Mouse (Mus musculus) heart, adult 18-20 months (tissue): Measurements from ENCODE around the gene Eef2k. TPM values are rescaled to one million over a fixed set of nuclear protein-coding genes. Genes with fewer than 3 reads are reported as not detected.

Experiments
- DNase-seq, 2 experiments: peaks; one replicate each; pipeline ENCODE4 v3.0.0; 2021 to 2022; ENCODE audit warnings: mixed read lengths in 1 of 2
- total RNA-seq, 2 experiments: library from RNA; stranded (reverse); gene quantifications; 2 replicates each; pipeline ENCODE4 v1.2.3; 2021

Eef2k gene
- total RNA-seq, 2 experiments from 2014 or later = 23.0 to 23.5 TPM

DNA sequence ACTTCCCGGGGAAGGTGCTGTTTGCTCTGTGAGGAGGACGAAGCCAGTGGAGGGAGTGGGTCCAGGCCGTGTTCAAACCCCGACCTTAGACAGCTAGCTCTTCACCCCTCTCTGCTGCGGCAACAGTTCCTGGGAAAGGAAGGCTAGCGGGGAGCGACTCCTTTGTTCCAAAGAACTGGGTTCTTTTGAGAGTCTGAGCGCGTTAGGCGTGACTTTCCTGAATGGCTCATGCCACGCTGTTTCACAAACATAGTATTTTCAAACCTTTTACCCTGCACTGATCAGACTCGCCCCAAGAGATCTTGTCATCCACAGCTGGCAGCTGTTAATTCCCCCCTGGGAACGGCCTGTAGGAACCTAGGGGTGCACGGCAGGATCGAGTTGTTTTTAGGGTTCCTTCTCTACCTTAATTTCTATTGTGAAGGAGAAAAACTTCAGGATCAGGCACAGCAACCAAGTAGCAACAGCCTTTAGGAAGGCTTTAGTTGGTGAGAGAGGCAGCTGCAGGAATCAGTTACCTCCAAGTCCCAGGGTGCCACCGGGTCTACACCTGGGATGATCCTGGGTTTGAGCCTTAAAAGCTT lies 1.3 kb downstream of the Eef2k start:
- DNase-seq = no peak

DNA sequence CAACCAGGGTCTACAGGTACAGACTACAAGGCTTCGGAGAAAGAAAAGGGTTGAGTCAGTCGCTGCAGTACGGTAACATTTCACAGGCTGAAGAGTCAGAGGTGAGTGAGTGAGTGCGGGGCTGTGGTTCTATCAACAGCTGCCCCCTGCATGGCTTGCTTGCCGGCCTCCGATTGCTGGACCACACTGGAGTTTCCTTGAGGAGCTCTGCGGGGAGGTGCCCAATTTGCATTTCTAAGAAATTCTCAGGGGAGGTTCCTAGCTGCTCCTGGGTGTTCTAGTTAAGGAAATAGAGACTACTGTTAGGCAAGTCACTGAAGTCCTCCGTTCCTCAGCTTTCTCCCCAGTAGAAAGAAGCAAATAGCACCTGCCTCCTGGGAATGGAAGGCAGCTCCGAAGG lies 2.1 kb downstream of the Eef2k start:
- DNase-seq = no peak

DNA sequence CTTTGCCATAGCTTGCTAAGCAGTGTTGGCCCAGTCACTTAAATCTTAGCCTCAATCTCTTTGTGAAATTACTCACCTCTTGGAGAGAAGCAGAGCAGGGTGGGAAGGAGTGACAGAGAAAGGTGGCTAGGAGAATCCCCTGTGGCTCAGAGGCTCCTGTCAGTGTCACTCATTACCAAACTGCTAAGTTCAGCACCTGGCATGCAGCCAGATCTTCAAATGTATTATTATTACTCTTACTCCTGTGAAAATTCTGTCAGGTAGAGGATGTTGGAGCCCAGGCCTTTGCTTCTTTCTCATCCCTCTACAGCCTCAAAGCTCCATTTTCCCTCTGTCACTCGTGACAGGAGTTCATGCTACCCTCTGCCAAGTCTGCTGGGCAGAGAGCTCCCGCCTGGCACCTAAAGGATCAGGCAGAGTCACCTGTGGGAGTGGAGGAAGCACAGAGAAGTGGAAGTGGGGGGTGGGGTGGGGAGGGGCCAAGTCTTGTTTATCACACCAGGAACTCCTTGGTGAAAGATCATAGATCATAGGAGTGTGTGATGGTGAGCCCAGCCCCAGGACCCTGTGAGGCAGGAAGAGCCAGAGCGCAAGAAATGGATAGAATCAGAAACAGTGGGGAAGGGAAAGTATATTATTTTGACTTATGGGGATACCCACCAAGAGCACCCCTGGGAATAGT lies 6.3 kb downstream of the Eef2k start:
- no peak for DNase-seq

DNA sequence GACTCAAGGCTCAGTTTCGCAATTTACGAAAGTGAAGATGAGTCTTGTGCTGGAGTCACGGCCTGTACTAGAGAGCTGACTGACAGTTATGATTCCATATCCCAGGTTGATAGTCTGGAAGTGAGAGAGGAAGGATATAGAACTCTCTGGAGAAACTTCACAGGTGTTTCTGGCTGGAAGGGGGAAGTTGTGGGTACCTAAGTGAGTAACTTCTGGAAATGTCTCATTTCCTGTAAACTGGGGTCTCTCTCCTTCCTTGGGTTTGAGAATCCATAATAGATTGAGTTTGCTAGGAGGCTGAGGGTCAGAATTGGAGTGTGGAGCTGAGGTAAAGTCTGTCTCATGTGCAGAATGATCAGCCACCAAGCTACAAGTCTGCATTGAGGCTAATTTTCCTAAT lies 7.5 kb downstream of the Eef2k start:
- DNase-seq = no peak

DNA sequence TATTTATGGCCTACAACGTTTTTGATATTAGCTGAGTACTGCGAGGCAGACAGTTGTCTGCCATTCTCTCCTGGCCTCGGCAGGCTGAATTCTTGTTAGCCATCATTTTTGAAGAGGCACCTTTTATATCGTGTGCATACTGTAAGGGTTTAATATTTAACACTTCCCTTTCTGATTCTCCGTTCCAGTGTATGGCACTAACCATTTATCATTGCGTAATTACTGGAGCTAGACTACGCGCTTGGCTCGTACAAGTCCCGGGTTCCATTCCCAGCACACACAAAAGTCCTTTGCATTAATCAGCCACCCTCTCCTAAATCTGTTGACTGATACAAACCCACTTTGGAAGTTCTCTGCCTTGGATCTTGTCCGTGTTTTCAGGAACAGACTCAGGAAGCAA lies 17.2 kb downstream of the Eef2k start:
- no peak for DNase-seq

DNA sequence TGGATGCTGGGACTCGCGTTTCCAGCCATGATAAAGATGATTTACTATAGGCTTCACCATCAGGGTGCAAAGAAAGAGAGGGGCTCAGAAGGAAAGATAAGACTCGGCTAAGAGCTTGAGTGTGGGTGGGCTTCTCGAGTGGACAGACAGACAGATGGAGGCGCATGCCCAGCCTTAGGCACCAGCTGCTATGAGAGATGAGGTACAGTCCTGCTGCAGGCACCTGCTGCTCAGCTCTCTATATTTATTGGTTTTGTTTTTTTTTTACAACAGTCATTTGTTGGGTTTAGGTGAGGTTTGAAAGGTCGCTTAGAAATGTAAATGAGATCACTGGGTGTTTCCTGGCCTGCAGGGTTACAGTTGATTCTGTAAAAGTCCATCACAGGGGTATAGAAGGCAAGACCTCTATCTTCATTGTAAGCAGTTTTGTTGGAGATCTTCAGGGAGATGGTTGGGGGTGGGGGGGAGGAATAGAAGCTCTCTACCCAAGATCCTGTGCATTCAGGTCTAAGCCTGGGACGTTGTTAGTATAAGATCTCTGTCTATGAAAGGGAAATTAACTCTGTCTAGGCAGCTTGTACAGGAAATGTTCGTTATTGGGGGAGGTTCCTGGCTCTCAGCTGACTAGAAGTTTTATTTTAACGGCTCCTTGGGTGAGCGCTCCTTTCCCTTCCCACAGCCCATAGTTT lies 18.3 kb downstream of the Eef2k start:
- no peak for DNase-seq

DNA sequence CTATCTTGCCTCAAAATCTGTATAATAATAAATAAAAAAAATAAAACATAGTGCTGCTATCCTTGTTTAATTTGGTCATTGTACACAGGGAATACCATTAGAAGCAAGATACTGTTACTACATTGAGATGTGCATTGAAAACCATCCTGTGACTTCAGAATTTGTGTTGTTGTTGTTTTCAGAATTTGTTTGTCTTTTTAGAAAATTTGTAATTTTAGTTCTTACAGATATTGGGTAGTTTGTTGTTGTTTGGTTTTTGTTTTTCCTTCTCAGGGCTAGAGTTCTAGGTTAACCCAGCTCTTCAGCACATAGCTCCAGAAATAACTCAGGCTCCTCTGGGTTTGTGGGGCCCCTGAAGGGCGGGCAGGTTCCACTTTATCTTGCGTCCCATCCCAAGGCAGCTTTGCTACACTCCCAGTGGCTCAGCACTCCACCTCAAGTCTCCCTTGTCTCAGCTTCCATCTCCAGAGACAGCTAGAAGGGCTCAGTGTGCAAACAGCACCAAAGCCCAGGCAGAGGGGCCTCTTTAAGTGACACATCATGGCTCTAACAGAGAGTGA lies 18.9 kb downstream of the Eef2k start:
- no peak for DNase-seq

DNA sequence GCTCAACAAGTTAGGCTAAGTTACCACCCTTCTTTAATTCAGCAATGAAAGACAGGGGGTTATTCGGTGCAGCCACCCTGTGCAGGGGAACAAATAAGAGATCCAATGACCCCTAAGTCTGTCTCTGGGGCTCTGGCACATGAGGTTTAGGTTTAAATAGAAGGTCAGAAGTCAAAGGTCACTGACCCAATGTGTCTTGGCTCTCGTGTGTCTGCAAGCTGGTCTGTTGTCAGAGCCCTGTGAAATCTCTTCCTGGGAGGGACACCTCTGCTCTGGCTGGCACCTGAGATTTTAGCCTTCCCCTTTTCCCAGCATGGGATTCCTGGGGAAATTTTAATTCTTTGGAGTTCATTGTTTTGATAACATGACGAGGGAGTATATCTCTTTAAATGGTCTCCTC lies 19.6 kb downstream of the Eef2k start:
- no peak for DNase-seq

DNA sequence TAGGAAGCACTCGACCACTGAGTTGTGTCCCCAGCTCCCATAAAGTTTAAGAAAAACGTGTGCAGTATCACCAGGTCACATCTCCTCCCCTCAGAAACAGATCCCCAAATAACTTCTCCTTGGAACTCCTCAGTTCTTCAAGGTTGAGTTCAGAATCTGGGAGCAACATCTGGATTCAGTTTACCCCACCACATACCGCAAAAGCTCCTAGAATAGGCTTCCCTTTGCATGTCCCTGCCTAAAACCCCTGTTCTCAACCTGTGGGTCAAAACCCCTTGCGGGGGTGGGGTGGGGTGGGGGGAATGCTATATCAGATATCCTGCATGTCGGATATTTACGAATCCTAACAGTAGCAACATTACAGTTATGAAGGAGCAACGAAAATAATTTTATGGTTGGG lies 20.0 kb downstream of the Eef2k start:
- no peak for DNase-seq

DNA sequence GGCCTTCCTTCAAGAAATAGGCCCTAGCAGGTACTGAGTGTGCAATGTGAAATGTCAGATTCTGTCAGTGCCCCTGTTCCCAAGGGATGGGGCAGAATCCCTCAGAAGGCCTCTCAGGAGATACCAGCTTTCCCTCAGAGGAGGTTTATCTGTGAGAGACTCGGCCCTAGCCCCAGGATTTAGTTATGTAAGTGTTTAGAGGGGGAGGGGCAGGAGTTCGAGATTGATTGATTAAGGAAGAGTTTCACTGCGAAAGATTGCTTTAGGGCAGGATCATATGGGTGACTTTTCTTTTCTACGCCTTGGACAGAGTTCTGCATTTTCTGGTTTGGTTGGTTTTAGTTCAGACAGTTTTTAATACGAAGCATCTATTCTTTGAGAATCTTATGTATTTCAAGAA lies 20.8 kb downstream of the Eef2k start:
- no peak for DNase-seq

DNA sequence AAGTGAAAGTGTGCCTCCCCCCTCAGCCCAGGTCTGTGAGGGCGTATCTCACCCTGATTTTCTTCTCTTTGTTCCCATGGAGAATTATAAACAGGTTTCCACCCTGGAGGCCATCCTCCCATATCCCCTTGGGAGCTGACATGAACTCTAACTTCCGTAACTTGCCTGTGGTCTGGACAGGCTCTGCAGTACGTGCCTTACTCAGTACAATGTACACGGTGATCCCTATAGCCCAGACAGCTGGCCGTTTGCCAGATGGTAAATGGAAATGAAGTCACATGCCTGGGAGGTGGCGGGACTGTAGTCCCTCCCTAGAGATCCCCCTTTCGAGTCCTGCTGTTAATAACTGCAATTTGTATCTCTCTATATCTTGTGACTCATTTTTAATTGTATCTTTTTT lies 22.5 kb downstream of the Eef2k start:
- DNase-seq = peak; percentile 66 to 74

DNA sequence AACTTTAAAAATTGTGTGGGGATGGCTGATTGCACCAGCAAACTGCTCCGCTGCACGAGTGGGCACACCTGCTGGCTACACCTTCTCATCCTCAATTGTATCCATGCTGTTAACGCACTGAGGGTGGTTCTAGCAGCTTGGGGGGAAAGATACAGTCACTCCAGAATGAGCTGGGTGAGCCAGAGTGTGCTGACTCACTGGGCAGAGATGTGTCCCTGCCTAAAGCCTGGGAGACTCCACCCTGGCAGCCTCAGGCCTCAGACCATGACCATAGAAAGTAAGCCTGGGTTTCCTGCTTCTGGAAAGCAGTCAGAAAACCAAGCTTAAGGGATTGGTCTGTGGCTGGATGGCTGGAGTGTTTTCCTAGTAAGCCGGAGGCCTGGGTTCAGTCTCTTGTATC lies 23.2 kb downstream of the Eef2k start:
- peak; percentile 53 to 73 for DNase-seq

DNA sequence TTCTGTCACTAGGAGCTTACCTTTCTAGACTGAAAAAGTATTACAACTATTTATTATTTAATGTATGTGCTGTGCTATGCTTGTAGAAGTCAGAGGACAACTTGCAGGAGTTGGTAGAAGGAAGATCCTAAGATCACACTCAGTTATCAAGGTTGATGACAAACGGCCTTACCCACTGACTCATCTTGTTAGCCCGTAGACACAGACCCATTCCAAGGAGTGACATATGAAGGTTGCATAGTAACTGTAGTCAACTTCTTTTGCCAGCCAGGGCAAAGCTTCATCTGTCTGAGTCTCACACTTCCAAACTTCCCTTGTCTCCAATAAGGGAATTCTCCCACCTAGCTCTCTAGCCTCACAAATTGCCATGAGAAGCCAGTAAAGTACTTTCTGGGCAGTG lies 24.1 kb downstream of the Eef2k start:
- no peak for DNase-seq

DNA sequence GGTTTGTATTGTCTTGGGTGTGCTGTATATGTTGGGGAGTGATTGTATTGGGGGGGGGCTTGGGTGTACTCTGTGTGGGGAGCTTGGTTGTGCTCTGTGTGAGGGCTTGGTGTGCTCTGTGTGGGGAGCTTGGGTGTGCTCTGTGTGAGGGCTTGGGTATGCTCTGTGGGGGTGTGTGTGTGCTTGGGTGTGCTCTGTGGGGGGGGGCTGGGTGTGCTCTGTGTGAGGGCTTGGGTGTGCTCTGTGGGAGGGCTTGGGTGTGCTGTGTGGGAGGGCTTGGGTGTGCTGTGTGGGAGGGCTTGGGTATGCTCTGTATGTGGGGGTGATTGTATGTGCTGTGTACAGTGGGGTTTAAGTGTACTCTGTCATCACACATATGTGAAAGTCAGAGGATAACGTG lies 25.1 kb downstream of the Eef2k start:
- no peak for DNase-seq

DNA sequence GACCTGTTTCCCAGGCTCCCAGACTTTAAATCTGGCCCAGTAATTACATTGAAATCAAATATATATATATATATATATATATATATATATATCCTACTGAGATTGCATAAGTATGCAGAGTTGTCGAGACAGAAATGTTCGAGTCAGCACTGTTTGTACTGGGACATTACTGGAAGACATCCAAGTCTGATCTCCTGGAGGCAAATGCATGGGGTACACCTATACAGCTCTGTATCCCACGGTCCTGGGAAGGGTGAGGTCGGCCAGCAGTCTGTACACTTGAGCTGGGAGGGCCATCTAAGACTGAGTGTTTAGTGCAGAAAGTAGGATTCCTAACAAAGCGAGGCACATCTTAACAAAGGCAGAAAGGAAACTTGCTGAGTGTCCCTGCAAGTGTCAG lies 27.3 kb downstream of the Eef2k start:
- DNase-seq = no peak

DNA sequence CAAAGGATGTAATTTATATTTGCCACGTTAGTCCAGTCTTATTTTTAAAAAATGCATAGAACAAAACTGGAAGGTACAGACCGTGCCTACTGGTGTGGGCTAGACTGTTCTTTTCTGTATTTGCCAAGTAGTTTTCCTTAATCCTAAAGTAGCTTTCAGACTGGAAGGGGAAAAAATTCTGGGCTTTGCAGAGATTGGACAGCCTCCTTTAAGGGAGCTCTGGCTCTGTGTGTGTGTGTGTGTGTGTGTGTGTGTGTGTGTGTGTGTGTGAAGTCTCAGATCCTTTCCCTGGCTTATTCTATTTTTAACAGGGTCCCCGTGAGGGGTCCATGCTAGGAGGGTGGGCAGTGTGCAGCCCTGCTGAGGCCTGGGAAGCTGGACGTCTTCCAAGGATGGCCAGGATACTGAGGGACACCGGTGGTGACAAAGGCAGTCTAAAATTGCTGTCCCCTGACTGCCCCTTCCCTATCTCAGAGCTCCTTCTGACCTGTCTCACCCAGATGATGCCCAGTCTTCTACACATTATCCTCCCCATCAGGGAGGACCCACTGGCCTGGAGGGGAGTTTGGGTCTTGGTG lies 27.9 kb downstream of the Eef2k start:
- no peak for DNase-seq

DNA sequence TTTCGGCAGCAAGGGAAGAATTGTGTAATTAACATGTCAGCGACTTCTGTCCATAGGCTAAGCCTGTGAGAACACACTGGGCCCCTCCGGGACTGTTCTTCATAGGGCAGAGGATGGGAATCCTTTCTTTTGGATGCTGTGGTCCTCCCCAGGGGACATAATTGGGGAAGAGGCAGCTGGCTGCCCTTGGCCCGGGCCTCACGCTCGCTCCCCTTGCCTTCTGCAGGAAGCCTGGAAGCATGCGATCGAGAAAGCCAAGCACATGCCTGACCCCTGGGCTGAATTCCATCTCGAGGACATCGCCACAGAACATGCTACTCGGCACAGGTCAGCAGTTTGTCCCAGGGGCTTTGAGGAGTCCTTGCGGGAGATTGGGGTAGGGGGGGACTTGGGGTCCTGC lies 30.5 kb downstream of the Eef2k start:
- peak; percentile 38 to 60 for DNase-seq

DNA sequence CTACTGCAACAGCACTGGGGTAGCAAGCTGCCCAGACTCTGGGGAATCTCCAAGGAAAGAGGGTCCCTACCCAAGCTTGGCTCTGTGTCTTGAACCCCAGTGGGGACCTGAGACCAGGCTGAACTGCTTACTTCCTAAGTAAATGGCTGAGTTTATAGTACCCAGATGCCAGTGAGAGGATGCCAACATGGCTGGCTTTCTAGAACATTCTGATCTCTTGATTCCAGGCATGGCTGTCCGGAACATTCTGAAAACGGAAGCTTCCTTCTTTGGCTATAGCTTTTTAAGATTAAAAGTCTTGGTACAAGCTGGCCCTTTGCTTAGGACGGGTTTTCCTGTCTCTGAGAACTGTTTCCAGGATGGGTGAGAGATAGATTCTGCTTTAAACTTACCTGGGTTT lies 31.4 kb downstream of the Eef2k start:
- no peak for DNase-seq

DNA sequence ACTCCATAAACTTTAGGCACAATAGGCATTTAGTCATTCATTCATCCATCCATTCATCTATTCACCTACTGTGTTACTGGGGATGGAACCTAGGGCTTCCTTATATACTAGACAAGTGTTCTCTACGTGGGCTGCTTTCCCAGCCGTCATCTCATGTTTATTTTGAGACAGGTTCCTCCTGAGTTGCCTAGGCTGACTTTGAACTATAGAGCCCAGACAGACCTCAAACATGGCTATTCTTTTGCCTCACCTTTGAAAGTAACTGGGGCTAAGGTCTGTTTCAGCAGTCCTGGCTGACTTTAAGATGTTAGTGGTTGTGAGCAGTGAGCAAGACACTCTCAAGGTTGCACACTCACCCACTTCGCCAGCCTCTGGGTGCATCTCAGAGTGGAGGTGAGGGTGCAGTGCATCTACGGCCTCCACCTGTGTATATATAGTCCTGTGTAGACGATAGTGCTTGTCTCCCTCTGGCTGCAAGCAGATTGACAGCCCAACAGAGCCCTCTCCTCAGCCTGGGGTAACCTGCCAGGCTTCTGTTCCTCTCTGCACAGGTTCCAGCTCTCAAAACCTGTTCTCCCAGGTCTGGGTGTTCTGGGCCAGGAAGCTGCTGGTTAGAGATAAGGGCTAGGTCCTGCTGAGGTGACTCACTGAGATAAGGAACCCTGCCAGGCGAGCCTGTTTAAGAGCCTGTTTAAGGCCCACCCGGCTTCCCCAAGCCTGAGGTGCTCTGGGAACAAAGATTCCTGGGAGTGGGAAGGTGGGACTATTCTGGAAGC lies 32.3 kb downstream of the Eef2k start:
- DNase-seq = no peak

DNA sequence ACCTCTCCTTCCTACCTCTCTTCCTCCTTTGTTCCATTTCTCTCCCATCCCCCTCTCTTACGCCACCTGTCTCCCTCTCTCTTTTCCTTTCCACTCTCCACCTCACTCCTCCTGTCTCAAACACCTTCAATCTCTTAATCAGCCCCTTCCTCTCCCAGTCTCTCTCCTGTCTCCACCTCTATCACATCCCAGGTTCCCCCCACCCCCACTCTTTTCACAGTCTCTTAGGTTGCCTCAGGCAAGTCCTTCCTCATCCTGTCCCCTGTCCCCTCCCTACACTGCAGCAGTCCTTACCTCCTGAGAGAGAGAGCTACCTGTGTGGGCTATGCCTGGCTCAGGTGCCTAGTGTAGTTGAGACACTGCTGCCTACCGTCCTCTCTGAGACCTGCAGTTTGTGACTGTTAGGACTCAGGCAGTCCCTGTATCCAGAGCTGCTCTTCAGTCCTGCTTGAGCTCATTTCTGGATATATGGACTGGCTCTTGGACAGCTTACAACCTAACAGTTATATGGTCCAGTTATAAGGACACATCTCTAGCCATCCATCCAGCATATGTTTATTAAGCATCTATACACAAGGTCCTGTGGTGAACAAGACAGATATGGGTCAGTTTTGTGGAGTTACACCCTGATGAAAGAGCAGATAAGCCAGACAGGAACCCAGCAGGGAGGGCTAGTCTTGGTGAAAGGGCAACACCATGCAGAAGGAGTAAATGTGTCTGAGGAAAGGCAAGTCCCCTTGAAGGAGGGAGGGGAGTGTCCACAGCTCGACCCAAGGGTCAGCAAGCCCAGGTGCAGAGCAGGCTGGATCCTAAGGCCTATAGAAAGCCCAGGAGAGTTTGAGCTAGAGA lies 33.1 kb downstream of the Eef2k start:
- no peak for DNase-seq

DNA sequence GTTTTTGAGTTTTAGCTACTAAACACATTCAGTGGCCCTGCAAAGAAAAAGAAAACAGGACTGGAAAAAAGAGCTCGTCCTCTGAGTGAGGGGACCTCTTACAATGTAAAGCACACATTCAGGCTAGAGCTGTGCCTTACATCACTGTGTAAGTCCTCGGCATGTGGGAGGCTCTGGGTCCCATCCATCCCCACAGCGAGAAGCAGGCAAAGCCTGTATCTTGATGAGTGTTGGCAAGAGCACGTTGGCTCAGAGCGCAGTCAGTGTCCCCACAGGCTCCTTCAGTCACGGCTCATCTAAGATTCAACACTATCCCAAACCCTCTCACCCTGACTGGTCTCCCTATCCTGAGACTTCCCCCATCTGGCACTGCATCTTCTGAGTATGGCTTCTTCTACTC lies 35.6 kb downstream of the Eef2k start:
- no peak for DNase-seq
